Mouse (Mus musculus) midbrain, postnatal 0 days (tissue): ENCODE measurements at regions not wholly inside any gene's neighbourhood (a gene's known extent, or its start where the extent isn't known, plus 50 kb on each side); places are given as distances from the start of the nearest gene placed in this dataset.
A peak's percentile ranks its signal among the peaks of the same experiment; 100 is the strongest.

Experiments used
- ATAC-seq: fragments of 200-750 bp; cut with Nextera tagmentation; 2 replicates; pipeline ENCODE4 v1.8.0; 2017; ENCODE audit warnings: moderate number of reproducible peaks, mild to moderate bottlenecking, moderate TSS enrichment, moderate library complexity; ENCODE audit not compliant: low FRiP score
- DNase-seq: peaks from one replicate; pipeline ENCODE4 v3.0.0-alpha.2; 2015; ENCODE audit warnings: low spot score
- H3K27ac ChIP-seq: fragments of 300-500 bp; sonication (generic); 2 replicates; pipeline ENCODE4 v1.5.1; 2014; ENCODE audit warnings: low read depth, mild to moderate bottlenecking, low read length, mixed read lengths
- H3K27me3 ChIP-seq: fragments of 300-500 bp; sonication (generic); 2 replicates; pipeline ENCODE4 v1.6.1; 2014; ENCODE audit warnings: low read length, control low read depth, mixed read lengths; ENCODE audit not compliant: insufficient read depth
- H3K36me3 ChIP-seq: fragments of 300-500 bp; sonication (generic); 2 replicates; pipeline ENCODE4 v1.6.1; 2014; ENCODE audit warnings: low read length, control low read depth, mixed read lengths; ENCODE audit not compliant: insufficient read depth
- H3K4me1 ChIP-seq: fragments of 300-500 bp; sonication (generic); 2 replicates; pipeline ENCODE4 v1.6.1; 2014; ENCODE audit warnings: mild to moderate bottlenecking, control low read depth, antibody characterized with exemption, low read length, mixed read lengths; ENCODE audit not compliant: insufficient read depth
- H3K4me2 ChIP-seq: fragments of 300-500 bp; sonication (generic); 2 replicates; pipeline ENCODE4 v1.6.1; 2014; ENCODE audit warnings: low read depth, mild to moderate bottlenecking, low read length, mixed read lengths; ENCODE audit not compliant: poor library complexity, severe bottlenecking
- H3K4me3 ChIP-seq: fragments of 300-500 bp; sonication (generic); 2 replicates; pipeline ENCODE4 v1.5.1; 2014; ENCODE audit warnings: low read depth, mild to moderate bottlenecking, low read length, moderate library complexity
- H3K9ac ChIP-seq: fragments of 300-500 bp; sonication (generic); replicated peaks from 2 replicates; pipeline ENCODE4 v1.6.1; 2014; ENCODE audit warnings: mild to moderate bottlenecking, low read length, moderate library complexity, mixed read lengths; ENCODE audit not compliant: poor library complexity, severe bottlenecking
- H3K9me3 ChIP-seq: fragments of 300-500 bp; sonication (generic); 2 replicates; pipeline ENCODE4 v1.6.1; 2016; ENCODE audit warnings: low read length, control low read depth
- CTCF ChIP-seq: IDR thresholded peaks from 2 replicates; pipeline ENCODE4 v1.5.1; 2016; ENCODE audit warnings: antibody characterized with exemption, mild to moderate bottlenecking
- WGBS: fragments of 180-500 bp; shearing (Covaris S2); extraction: QIAGEN DNeasy Blood & Tissue Kit; methylation state at CpG from one replicate; pipeline ENCODE4 v1.1.7; 2014; 5-methylcytosine and 5-hydroxymethylcytosine counted together

- ATAC-seq: no peak
These were observed 129.7 kb upstream of the Shh start for GRCm38 (mm10) chr5:28596537-28597314.

GRCm38 (mm10) chr5:28571347-28571998, 104.4 kb upstream of the Shh start:
- ATAC-seq (no peak), DNase-seq (no peak)
- no peak overlapping the region for H3K4me2 ChIP-seq
- no peaks in the 10 kb centered on the region for H3K9me3 ChIP-seq
- TF ChIP-seq CTCF: no peak
- H3K36me3 ChIP-seq: no peaks in the 10 kb centered on the region
- no peak overlapping the region for H3K9ac ChIP-seq
- no peak overlapping the region for H3K4me3 ChIP-seq
- H3K27ac ChIP-seq: no peak overlapping the region
- H3K27me3 ChIP-seq: no peaks in the 10 kb centered on the region
- WGBS: 89% methylated on average over 5 of the region's 5 CpGs
- H3K4me1 ChIP-seq: 0 out of 2 replicates have a peak, but pooled peaks cover 6% of the 10 kb centered on the region

More at GRCm38 (mm10) chr5:28596537-28597314, 129.7 kb upstream of the Shh start:
- no peak for TF ChIP-seq CTCF
- DNase-seq: no peak
- no peak overlapping the region for H3K4me3 ChIP-seq
- no peaks in the 10 kb centered on the region for H3K36me3 ChIP-seq
- H3K4me1 ChIP-seq: no peaks in the 10 kb centered on the region
- H3K9ac ChIP-seq: no peak overlapping the region
- WGBS: 44% methylated on average over 1 of the region's 1 CpGs
- no peaks in the 10 kb centered on the region for H3K9me3 ChIP-seq
- no peak overlapping the region for H3K4me2 ChIP-seq
- H3K27ac ChIP-seq: no peak overlapping the region
- no peaks in the 10 kb centered on the region for H3K27me3 ChIP-seq

- no peaks in the 10 kb centered on the region for H3K27me3 ChIP-seq
- no peak for ATAC-seq
- TF ChIP-seq CTCF: no peak
- DNase-seq: peak; percentile 12
- H3K4me1 ChIP-seq: 0 out of 2 replicates have a peak, but pooled peaks cover 6% of the 10 kb centered on the region
- H3K9me3 ChIP-seq: no peaks in the 10 kb centered on the region
- no peak overlapping the region for H3K4me3 ChIP-seq
- H3K36me3 ChIP-seq: no peaks in the 10 kb centered on the region
- no peak overlapping the region for H3K4me2 ChIP-seq
- H3K27ac ChIP-seq: no peak overlapping the region; the same call in 1 of the 2 replicates
- H3K9ac ChIP-seq: no peak overlapping the region
These were observed 101.4 kb upstream of the Shh start for GRCm38 (mm10) chr5:28568417-28568816.

GRCm38 (mm10) chr5:28567341-28567905, 100.4 kb upstream of the Shh start:
- no peak for TF ChIP-seq CTCF
- H3K36me3 ChIP-seq: no peaks in the 10 kb centered on the region
- H3K4me3 ChIP-seq: no peak overlapping the region
- H3K27me3 ChIP-seq: no peaks in the 10 kb centered on the region
- no peak overlapping the region for H3K9ac ChIP-seq
- 0 out of 2 replicates have a peak, but pooled peaks cover 6% of the 10 kb centered on the region for H3K4me1 ChIP-seq
- 72% methylated on average over 5 of the region's 5 CpGs for WGBS
- no peak overlapping the region for H3K4me2 ChIP-seq
- H3K9me3 ChIP-seq: no peaks in the 10 kb centered on the region
- ATAC-seq (no peak), DNase-seq (no peak)
- no peak overlapping the region for H3K27ac ChIP-seq

- DNase-seq (no peak), ATAC-seq (no peak)
- Histone ChIP-seq H3K9me3 (no peaks in the 10 kb centered on the region), H3K4me1 (0 out of 2 replicates have a peak, but pooled peaks cover 5% of the 10 kb centered on the region), H3K4me3 (no peak overlapping the region), H3K4me2 (no peak overlapping the region), H3K27me3 (no peaks in the 10 kb centered on the region), H3K27ac (no peak overlapping the region), H3K9ac (no peak overlapping the region), H3K36me3 (no peaks in the 10 kb centered on the region)
- 20% methylated on average over 3 of the region's 3 CpGs for WGBS
- no peak for TF ChIP-seq CTCF
These were observed 96.3 kb upstream of the Shh start for GRCm38 (mm10) chr5:28563401-28563800.

GRCm38 (mm10) chr5:28562917-28563316, 95.9 kb upstream of the Shh start:
- DNase-seq: no peak

More at GRCm38 (mm10) chr5:28562917-28563316, 95.9 kb upstream of the Shh start:
- Histone ChIP-seq H3K36me3 (no peaks in the 10 kb centered on the region), H3K9me3 (no peaks in the 10 kb centered on the region), H3K4me2 (no peak overlapping the region), H3K27ac (no peak overlapping the region), H3K27me3 (no peaks in the 10 kb centered on the region), H3K4me1 (no peaks in the 10 kb centered on the region), H3K4me3 (no peak overlapping the region), H3K9ac (no peak overlapping the region)
- TF ChIP-seq CTCF: no peak
- ATAC-seq: no peak
- WGBS: 90% methylated on average over 1 of the region's 1 CpGs
